Mouse (Mus musculus) myocyte (in vitro differentiated cells): Measurements from ENCODE around the gene Tnfaip6. TPM values are rescaled to one million over a fixed set of nuclear protein-coding genes. Genes with fewer than 3 reads are reported as not detected.

Experiments used
- H3K27me3 ChIP-seq: one replicate; pipeline ENCODE4 v1.6.1; 2011; ENCODE audit not compliant: control insufficient read depth, insufficient read depth, insufficient read length
- H3K36me3 ChIP-seq: one replicate; pipeline ENCODE4 v1.6.1; 2011; ENCODE audit not compliant: control insufficient read depth, insufficient read depth
- H3K4me2 ChIP-seq: one replicate; pipeline ENCODE4 v1.6.1; 2011; ENCODE audit warnings: low read depth, control low read depth
- H3K4me3 ChIP-seq: one replicate; pipeline ENCODE4 v1.5.1; 2011; ENCODE audit warnings: mild to moderate bottlenecking, control low read depth, moderate library complexity
- H3K79me2 ChIP-seq: one replicate; pipeline ENCODE4 v1.6.1; 2011; ENCODE audit not compliant: control insufficient read depth, insufficient read depth
- H3ac ChIP-seq: one replicate; pipeline ENCODE4 v1.6.1; 2011; ENCODE audit not compliant: control insufficient read depth, insufficient read length
- CEBPB ChIP-seq: IDR thresholded peaks from 2 replicates; pipeline ENCODE4 v1.6.1; 2011; ENCODE audit warnings: mild to moderate bottlenecking, moderate library complexity; ENCODE audit not compliant: poor library complexity, insufficient read depth, severe bottlenecking
- E2F4 ChIP-seq: IDR thresholded peaks from one replicate; pipeline ENCODE4 v1.6.1; 2011; ENCODE audit warnings: mild to moderate bottlenecking, control low read depth, moderate library complexity; ENCODE audit not compliant: insufficient read depth
- MAX ChIP-seq: IDR thresholded peaks from one replicate; pipeline ENCODE4 v1.6.1; 2011; ENCODE audit warnings: low read depth, mild to moderate bottlenecking, control low read depth
- MYOD1 ChIP-seq, 3 experiments: IDR thresholded peaks; one replicate each; pipeline ENCODE4 v1.6.1; 2011; ENCODE audit warnings: control low read depth in 2 of 3, low read depth in 2 of 3, mild to moderate bottlenecking in 2 of 3, moderate library complexity in 1 of 3; ENCODE audit not compliant: insufficient read length in 2 of 3, control insufficient read depth in 1 of 3
- MYOG ChIP-seq, 3 experiments: IDR thresholded peaks; one replicate each; pipeline ENCODE4 v1.6.1; 2011; ENCODE audit warnings: control low read depth in 2 of 3, low read depth in 2 of 3, mild to moderate bottlenecking in 2 of 3; ENCODE audit not compliant: insufficient read length in 2 of 3, control insufficient read depth in 1 of 3, insufficient read depth in 1 of 3
- POLR2A ChIP-seq: IDR thresholded peaks from one replicate; pipeline ENCODE4 v1.6.1; 2011; ENCODE audit warnings: low read depth, mild to moderate bottlenecking, control low read depth, moderate library complexity; ENCODE audit not compliant: insufficient read length
- POLR2AphosphoS2 ChIP-seq: IDR thresholded peaks from one replicate; pipeline ENCODE4 v1.6.1; 2011; ENCODE audit warnings: low read depth, control low read depth; ENCODE audit not compliant: insufficient read length
- REST ChIP-seq: IDR thresholded peaks from one replicate; pipeline ENCODE4 v1.6.1; 2011; ENCODE audit warnings: mild to moderate bottlenecking, control low read depth, moderate library complexity; ENCODE audit not compliant: insufficient read depth, insufficient read length
- SRF ChIP-seq: IDR thresholded peaks from one replicate; pipeline ENCODE4 v1.6.1; 2011; ENCODE audit warnings: low read depth; ENCODE audit not compliant: control insufficient read depth, insufficient read length
- TCF12 ChIP-seq: IDR thresholded peaks from one replicate; pipeline ENCODE4 v1.6.1; 2011; ENCODE audit warnings: mild to moderate bottlenecking, control low read depth; ENCODE audit not compliant: poor library complexity, insufficient read depth, severe bottlenecking
- TCF3 ChIP-seq: IDR thresholded peaks from one replicate; pipeline ENCODE4 v1.6.1; 2011; ENCODE audit warnings: low read depth, control low read depth; ENCODE audit not compliant: insufficient read length
- USF1 ChIP-seq: IDR thresholded peaks from one replicate; pipeline ENCODE4 v1.6.1; 2011; ENCODE audit warnings: low read depth, mild to moderate bottlenecking, control low read depth, moderate library complexity
- polyA plus RNA-seq: library from polyadenylated mRNA; unstranded; fragments of >200 nt; fragmentation: generic; extraction: Trizol; gene quantifications from one replicate; pipeline ENCODE4 v1.2.1, GENCODE M21; 2012; ENCODE audit warnings: missing spikeins

The Tnfaip6 gene
- polyA plus RNA-seq, 1 experiment = 0.50 TPM

DNA sequence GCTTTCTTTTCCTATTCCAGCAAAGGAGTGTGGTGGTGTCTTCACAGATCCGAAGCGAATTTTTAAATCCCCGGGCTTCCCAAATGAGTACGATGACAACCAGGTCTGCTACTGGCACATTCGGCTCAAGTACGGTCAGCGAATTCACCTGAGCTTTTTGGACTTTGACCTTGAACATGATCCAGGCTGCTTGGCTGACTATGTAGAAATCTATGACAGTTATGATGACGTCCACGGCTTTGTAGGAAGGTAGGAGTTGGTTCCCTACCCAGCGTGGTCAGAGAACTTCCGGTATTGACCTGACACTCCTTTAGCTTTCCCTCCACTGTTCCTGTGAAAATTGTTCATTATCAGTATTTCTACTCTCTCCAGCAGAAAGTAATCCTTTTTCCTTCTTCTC lies 13.0 kb downstream of the Tnfaip6 start:
- no peak overlapping the region for H3K4me2 ChIP-seq
- H3K36me3 ChIP-seq = no peaks in the 10 kb centered on the region
- H3K27me3 ChIP-seq = no peaks in the 10 kb centered on the region
- no peaks in the 10 kb centered on the region for H3K79me2 ChIP-seq
- TF ChIP-seq MYOG (IDR thresholded peaks at IDR 0.05; ENCODE audit: control insufficient read depth in 1 of 3, insufficient read depth in 1 of 3, insufficient read length in 2 of 3, low read depth in 2 of 3) (no peak), TCF12 (no peak), POLR2A (no peak), MYOD1 (IDR thresholded peaks at IDR 0.05; ENCODE audit: control insufficient read depth in 1 of 3, insufficient read length in 2 of 3, low read depth in 2 of 3) (no peak), USF1 (no peak), E2F4 (no peak), MAX (no peak), REST (no peak), POLR2AphosphoS2 (no peak), CEBPB (no peak), TCF3 (no peak), SRF (no peak)
- no peak overlapping the region for H3K4me3 ChIP-seq
- H3ac ChIP-seq = no peak overlapping the region

DNA sequence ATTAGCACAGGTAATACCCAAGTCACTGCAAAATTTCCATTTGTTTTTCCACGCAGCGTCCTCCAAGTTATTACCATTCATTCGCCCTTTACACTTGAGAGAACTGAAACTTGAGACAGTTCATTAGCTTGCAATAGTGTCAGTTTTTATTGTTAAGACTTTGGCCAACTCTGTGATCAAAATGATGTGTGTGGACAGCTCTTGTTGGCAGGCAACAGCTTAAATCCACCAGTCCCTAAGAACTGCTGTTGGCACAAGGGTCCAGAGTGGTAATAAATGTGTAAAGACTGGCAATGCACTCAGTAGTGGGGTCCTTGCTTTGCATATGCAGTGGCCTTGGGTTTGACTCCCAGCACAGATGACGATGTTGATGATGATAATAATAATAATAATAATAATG lies 14.5 kb downstream of the Tnfaip6 start:
- H3K36me3 ChIP-seq = no peaks in the 10 kb centered on the region
- no peaks in the 10 kb centered on the region for H3K79me2 ChIP-seq
- H3K27me3 ChIP-seq = no peaks in the 10 kb centered on the region
- H3K4me2 ChIP-seq = no peak overlapping the region
- no peak overlapping the region for H3K4me3 ChIP-seq
- H3ac ChIP-seq = no peak overlapping the region
- TF ChIP-seq TCF12 = no peak
- TF ChIP-seq SRF = no peak
- no peak for TF ChIP-seq USF1
- no peak for TF ChIP-seq MAX
- no peak for TF ChIP-seq MYOG (IDR thresholded peaks at IDR 0.05; ENCODE audit: control insufficient read depth in 1 of 3, insufficient read depth in 1 of 3, insufficient read length in 2 of 3, low read depth in 2 of 3)
- TF ChIP-seq MYOD1 (IDR thresholded peaks at IDR 0.05; ENCODE audit: control insufficient read depth in 1 of 3, insufficient read length in 2 of 3, low read depth in 2 of 3) = no peak
- TF ChIP-seq E2F4 = no peak
- TF ChIP-seq REST = no peak
- TF ChIP-seq POLR2AphosphoS2 = no peak
- TF ChIP-seq POLR2A = no peak
- TF ChIP-seq TCF3 = no peak
- TF ChIP-seq CEBPB = no peak

DNA sequence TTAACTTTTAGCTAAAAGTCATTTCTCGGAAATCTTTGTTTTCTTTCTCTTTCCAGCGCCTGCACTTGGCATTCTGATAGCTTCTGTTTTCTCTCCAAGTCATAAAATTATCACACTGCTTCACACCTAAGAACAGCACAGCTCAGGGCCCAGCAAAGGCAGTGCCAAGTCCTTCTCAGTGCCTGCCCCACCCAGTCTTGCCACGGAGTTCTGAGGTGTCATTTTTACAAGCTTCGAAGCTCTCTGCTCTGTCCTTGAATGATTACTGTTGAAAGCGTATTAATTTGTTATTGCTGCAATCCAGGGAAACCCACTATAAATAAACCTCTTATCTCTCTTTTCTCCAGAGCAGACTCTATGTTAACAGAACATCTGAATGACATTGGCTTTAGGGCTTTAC lies 15.7 kb downstream of the Tnfaip6 start:
- Histone ChIP-seq H3K4me3 (no peak overlapping the region), H3K79me2 (no peaks in the 10 kb centered on the region), H3K36me3 (no peaks in the 10 kb centered on the region), H3K27me3 (no peaks in the 10 kb centered on the region), H3ac (no peak overlapping the region), H3K4me2 (no peak overlapping the region)
- no peak for TF ChIP-seq E2F4

DNA sequence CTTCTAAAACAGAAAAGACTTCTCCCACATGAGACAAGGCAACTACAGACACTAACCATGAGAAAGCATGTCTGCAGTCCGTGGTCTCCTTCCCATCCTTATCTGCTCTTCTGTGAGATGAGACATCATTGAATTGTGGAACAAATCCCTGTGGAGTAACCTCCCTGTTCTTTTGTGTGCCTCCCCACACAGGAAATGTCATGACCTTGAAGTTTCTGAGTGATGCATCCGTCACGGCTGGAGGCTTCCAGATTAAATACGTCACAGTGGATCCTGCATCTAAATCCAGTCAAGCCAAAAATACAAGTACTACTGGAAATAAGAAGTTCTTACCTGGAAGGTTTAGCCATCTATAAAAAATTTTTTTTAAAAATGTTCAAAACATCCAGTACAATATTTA lies 17.8 kb downstream of the Tnfaip6 start:
- H3K27me3 ChIP-seq = no peaks in the 10 kb centered on the region
- H3K36me3 ChIP-seq = no peaks in the 10 kb centered on the region
- H3ac ChIP-seq = no peak overlapping the region
- H3K4me2 ChIP-seq = no peak overlapping the region
- no peak for TF ChIP-seq E2F4
- TF ChIP-seq MAX = no peak
- TF ChIP-seq TCF3 = no peak
- no peak for TF ChIP-seq CEBPB
- no peak for TF ChIP-seq SRF
- TF ChIP-seq USF1 = no peak
- no peak for TF ChIP-seq MYOD1 (IDR thresholded peaks at IDR 0.05; ENCODE audit: control insufficient read depth in 1 of 3, insufficient read length in 2 of 3, low read depth in 2 of 3)
- no peak for TF ChIP-seq POLR2AphosphoS2
- no peak for TF ChIP-seq POLR2A
- TF ChIP-seq MYOG (IDR thresholded peaks at IDR 0.05; ENCODE audit: control insufficient read depth in 1 of 3, insufficient read depth in 1 of 3, insufficient read length in 2 of 3, low read depth in 2 of 3) = no peak
- no peak for TF ChIP-seq REST
- TF ChIP-seq TCF12 = no peak
- no peak overlapping the region for H3K4me3 ChIP-seq
- H3K79me2 ChIP-seq = no peaks in the 10 kb centered on the region

DNA sequence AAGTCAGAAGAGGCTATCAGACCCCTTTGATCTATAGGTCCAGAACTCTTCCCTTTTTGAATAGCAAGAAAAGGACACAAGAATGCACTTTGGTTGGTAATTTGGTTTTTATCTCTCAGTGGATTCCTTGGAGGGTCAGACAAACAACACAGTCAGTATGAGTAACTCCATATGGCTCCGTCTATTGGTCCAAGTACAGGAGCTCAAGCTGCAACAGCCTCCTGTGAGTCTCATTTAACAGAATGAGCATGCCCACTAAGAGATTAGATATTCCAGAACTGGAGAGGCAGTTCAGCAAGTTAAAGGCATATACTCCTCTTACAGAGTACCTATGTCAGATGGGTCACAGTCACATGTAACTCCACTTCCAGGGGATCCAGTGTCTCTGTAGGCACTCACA lies 19.3 kb downstream of the Tnfaip6 start:
- TF ChIP-seq MYOD1 (IDR thresholded peaks at IDR 0.05; ENCODE audit: control insufficient read depth in 1 of 3, insufficient read length in 2 of 3, low read depth in 2 of 3) (no peak), MAX (no peak), TCF12 (no peak), TCF3 (no peak), USF1 (no peak), POLR2A (no peak), CEBPB (no peak), POLR2AphosphoS2 (no peak), SRF (no peak)
- no peak overlapping the region for H3K4me2 ChIP-seq
- no peak overlapping the region for H3K4me3 ChIP-seq
- H3K27me3 ChIP-seq = no peaks in the 10 kb centered on the region
- no peaks in the 10 kb centered on the region for H3K36me3 ChIP-seq
- no peaks in the 10 kb centered on the region for H3K79me2 ChIP-seq
- no peak overlapping the region for H3ac ChIP-seq
